Mouse (Mus musculus) ES-E14 (cell line): ENCODE measurements at regions not wholly inside any gene's neighbourhood (a gene's known extent, or its start where the extent isn't known, plus 50 kb on each side); places are given as distances from the start of the nearest gene placed in this dataset.

ENCODE experiments used
- DNase-seq: peaks from one replicate; pipeline ENCODE4 v3.0.0-alpha.2; 2013; ENCODE audit warnings: low read depth, low spot score
- H3K27ac ChIP-seq: 2 replicates; pipeline ENCODE4 v1.5.1; 2012; ENCODE audit warnings: low read depth, mild to moderate bottlenecking, low read length, moderate library complexity, mixed read lengths; ENCODE audit not compliant: poor library complexity, insufficient read depth, severe bottlenecking
- H3K36me3 ChIP-seq: 2 replicates; pipeline ENCODE4 v1.6.1; 2012; ENCODE audit warnings: mild to moderate bottlenecking, low read length, moderate library complexity, mixed read lengths; ENCODE audit not compliant: control insufficient read depth, poor library complexity, insufficient read depth, severe bottlenecking
- H3K4me1 ChIP-seq, 2 experiments: fragments of 150-350 bp in 1 of 2; sonication (generic) in 1 of 2; 2 replicates each; pipeline ENCODE4 v1.6.1; 2012; ENCODE audit warnings: low read length in 2 of 2, mild to moderate bottlenecking in 1 of 2, mixed read lengths in 1 of 2; ENCODE audit not compliant: control insufficient read depth in 2 of 2, insufficient read depth in 2 of 2, poor library complexity in 1 of 2
- H3K4me3 ChIP-seq, 2 experiments: fragments of 150-350 bp in 1 of 2; sonication (generic) in 1 of 2; 2 replicates each; pipeline ENCODE4 v1.5.1; 2012; ENCODE audit warnings: low read length in 2 of 2, low read depth in 1 of 2, mild to moderate bottlenecking in 1 of 2, mixed read lengths in 1 of 2; ENCODE audit not compliant: insufficient read depth in 1 of 2, poor library complexity in 1 of 2, severe bottlenecking in 1 of 2
- H3K9ac ChIP-seq: 2 replicates; pipeline ENCODE4 v1.6.1; 2012; ENCODE audit warnings: low read depth, mild to moderate bottlenecking, low read length, mixed read lengths; ENCODE audit not compliant: poor library complexity, insufficient read depth, severe bottlenecking
- H3K9me3 ChIP-seq: fragments of 150-350 bp; sonication (generic); 2 replicates; pipeline ENCODE4 v1.6.1; 2012; ENCODE audit warnings: low read depth, mild to moderate bottlenecking, low read length; ENCODE audit not compliant: control insufficient read depth, insufficient read depth
- CHD2 ChIP-seq: IDR thresholded peaks from 2 replicates; pipeline ENCODE4 v1.6.1; 2014; ENCODE audit warnings: mild to moderate bottlenecking, low read depth, low read length, inconsistent platforms
- HCFC1 ChIP-seq: IDR thresholded peaks from 2 replicates; pipeline ENCODE4 v1.6.1; 2012; ENCODE audit warnings: low read length, inconsistent platforms, borderline replicate concordance; ENCODE audit not compliant: insufficient read depth
- MAFK ChIP-seq: IDR thresholded peaks from 2 replicates; pipeline ENCODE4 v1.6.1; 2014; ENCODE audit warnings: mild to moderate bottlenecking, low read depth, low read length, inconsistent platforms; ENCODE audit not compliant: insufficient read depth
- ZC3H11A ChIP-seq: IDR thresholded peaks from 2 replicates; pipeline ENCODE4 v1.6.1; 2012; ENCODE audit warnings: low read depth, mild to moderate bottlenecking, inconsistent platforms, low read length, borderline replicate concordance
- ZNF384 ChIP-seq: IDR thresholded peaks from 2 replicates; pipeline ENCODE4 v1.6.1; 2012; ENCODE audit warnings: low read depth, low read length, inconsistent platforms
- in situ Hi-C, 2 experiments: fragments of 600-800 bp; cut with MboI; formaldehyde crosslinking; loops; one replicate each; pipeline ENCODE4 v1.15.1; 2025; ENCODE audit warnings: low sequenced_read_pairs in 2 of 2, inconsistent platforms in 1 of 2; ENCODE audit not compliant: unreplicated experiment in 2 of 2

DNA sequence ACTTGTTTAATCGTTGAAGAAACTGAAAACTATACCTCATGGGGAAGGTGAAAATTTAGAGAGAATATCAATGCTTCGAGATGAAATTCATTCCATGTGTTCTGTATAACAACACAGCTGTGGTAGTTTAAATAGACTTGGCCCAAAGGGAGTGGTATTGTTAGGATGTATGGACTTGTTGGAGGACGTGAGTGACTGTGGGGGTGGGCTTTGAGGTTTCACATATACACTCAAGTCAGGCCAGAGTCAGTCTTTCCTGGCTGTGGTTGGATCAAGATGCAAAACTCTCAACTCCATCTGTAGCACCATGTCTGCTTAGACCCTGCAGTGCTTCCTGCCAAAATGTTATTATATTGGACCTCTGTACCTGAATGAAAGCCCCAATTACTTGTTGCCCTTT is 206.3 kb downstream of the Pdha2 start:
- H3K36me3 ChIP-seq, result no peaks in the 10 kb centered on the region
- H3K4me1 ChIP-seq, result no peaks in the 10 kb centered on the region
- H3K9me3 ChIP-seq, result no peaks in the 10 kb centered on the region
- no peak overlapping the region for H3K9ac ChIP-seq
- TF ChIP-seq ZC3H11A (no peak), ZNF384 (no peak), CHD2 (no peak), MAFK (no peak), HCFC1 (no peak)
- no peak overlapping the region for H3K4me3 ChIP-seq
- in situ Hi-C loops, result no loop called here
- no peak overlapping the region for H3K27ac ChIP-seq
- no peak for DNase-seq

DNA sequence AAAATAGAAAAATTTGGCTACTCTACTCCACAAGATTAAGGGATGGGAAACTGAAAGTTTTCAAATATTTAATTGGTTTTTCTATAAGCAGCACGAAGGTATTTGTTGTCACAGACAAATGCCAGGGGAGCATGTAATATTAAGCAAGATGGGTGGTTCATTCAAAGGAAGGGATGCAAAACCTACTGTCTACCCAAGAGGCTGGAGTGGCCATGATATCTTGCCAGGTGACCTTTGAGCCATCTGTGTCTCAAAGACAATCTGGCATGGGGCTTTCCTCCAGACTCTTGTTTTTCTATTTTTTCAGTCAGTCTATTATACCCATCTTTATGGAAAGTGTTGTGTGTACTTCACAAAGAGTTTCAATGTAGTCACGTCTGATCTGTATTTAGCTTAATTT is 208.6 kb downstream of the Pdha2 start:
- TF ChIP-seq ZC3H11A, result no peak
- no peak for TF ChIP-seq HCFC1
- TF ChIP-seq CHD2, result no peak
- TF ChIP-seq ZNF384, result no peak
- no peak for TF ChIP-seq MAFK
- Histone ChIP-seq H3K27ac (no peak overlapping the region), H3K4me1 (no peaks in the 10 kb centered on the region), H3K4me3 (no peak overlapping the region), H3K9ac (no peak overlapping the region), H3K9me3 (no peaks in the 10 kb centered on the region), H3K36me3 (no peaks in the 10 kb centered on the region)
- DNase-seq, result no peak
- in situ Hi-C loops, result no loop called here

DNA sequence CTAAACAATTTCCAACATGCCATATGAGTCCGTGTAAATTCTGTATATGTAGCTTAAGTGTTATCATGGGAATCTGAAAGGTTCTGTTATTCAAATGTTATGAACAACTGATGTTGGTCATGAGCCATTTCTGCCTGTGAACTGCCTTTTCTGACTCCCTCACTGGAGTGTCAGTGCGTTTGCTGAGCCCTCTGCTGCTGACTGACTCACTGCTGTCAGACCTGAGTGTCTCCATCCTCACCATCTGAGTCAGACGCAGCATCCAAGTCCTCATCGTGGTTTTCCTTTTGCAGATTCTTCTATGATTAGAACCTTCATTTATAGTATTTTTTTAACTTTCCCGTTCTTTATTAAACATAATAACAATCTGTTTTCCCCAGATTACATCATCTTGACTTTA is 223.9 kb downstream of the Pdha2 start:
- TF ChIP-seq ZC3H11A, result no peak
- no peak for TF ChIP-seq ZNF384
- TF ChIP-seq CHD2, result no peak
- TF ChIP-seq MAFK, result no peak
- Histone ChIP-seq H3K36me3 (no peaks in the 10 kb centered on the region), H3K9ac (no peak overlapping the region), H3K9me3 (no peaks in the 10 kb centered on the region), H3K27ac (no peak overlapping the region), H3K4me3 (no peak overlapping the region), H3K4me1 (no peaks in the 10 kb centered on the region)
- DNase-seq, result no peak
- in situ Hi-C loops, result no loop called here

DNA sequence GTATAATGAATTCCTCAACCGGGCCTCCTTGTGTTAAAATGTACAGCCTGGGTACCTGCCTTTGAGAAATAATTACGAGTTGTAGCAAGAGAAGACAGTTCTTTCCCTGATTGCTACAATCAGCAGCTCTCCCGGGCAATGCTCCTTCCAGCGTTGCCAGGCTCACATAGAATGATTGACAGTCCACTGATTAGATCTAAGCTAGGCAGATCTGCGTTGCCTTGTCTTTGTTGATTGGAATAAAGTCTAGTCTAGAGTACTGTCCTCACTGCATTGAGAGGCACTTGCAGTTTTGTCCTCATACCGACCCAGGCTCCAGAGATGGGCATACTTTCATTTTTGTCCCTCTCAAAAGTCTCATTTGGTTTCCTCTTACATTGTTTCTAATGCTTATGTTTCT is 238.6 kb downstream of the Pdha2 start:
- TF ChIP-seq HCFC1 (no peak), MAFK (no peak), ZNF384 (no peak), CHD2 (no peak), ZC3H11A (no peak)
- Histone ChIP-seq H3K9ac (no peak overlapping the region), H3K27ac (no peak overlapping the region), H3K9me3 (no peaks in the 10 kb centered on the region), H3K4me3 (no peak overlapping the region), H3K36me3 (no peaks in the 10 kb centered on the region), H3K4me1 (no peaks in the 10 kb centered on the region)
- no peak for DNase-seq
- in situ Hi-C loops, result no loop called here

DNA sequence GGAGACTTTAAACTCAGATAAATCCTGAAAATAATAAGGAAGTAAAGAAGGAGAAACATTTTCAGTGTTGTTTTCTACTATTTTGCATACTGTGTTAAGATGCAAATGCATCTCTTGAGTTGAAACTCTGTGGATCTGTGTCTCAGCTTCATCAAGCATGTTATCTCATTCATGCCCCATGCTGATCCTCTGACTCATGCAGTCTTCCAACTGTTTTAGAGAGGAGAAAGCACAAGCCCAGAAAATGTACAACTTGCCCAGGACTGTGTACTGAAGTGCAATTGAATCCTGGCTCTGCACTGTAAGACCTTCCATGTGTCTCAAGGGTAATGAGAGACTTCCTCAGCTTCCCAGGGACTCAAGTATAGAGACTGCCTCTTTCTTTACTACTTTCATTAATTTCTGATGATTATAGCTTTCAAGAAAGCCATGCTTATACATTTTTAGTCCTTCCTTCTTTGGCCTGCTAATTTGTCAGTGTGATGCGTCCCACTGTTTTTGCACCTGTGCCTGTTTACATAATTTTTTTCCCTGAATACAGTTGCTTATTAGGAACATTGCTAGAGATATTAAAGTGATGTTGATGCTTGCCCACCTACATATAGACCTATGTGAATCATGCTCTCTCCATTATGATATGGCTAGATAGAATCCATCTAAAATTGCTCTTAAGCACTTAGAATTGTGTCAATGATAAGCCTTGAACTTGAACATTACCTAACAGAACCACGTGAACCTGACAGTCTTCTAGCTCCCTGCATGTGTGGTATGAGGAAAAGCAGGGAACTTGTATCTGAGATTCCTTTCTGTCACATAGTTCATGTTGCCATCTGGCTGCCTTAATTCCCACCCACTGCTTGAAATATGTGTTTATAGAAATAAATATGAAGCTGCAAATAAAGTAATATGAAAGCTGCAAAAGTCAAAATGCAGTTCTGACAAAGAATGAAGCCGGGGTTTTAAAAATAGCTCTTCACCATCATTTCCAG is 242.0 kb downstream of the Pdha2 start:
- H3K9me3 ChIP-seq, result no peaks in the 10 kb centered on the region
- H3K9ac ChIP-seq, result no peak overlapping the region
- no peak overlapping the region for H3K27ac ChIP-seq
- H3K4me1 ChIP-seq, result no peaks in the 10 kb centered on the region
- H3K4me3 ChIP-seq, result no peak overlapping the region
- no peak for DNase-seq
- in situ Hi-C loops, result no loop called here
- TF ChIP-seq HCFC1, result no peak
- no peak for TF ChIP-seq MAFK
- no peak for TF ChIP-seq ZC3H11A
- no peak for TF ChIP-seq ZNF384
- no peak for TF ChIP-seq CHD2
- no peaks in the 10 kb centered on the region for H3K36me3 ChIP-seq
